Mouse (Mus musculus): ENCODE results near the gene Tmem216.

Tmem216 gene

DNA sequence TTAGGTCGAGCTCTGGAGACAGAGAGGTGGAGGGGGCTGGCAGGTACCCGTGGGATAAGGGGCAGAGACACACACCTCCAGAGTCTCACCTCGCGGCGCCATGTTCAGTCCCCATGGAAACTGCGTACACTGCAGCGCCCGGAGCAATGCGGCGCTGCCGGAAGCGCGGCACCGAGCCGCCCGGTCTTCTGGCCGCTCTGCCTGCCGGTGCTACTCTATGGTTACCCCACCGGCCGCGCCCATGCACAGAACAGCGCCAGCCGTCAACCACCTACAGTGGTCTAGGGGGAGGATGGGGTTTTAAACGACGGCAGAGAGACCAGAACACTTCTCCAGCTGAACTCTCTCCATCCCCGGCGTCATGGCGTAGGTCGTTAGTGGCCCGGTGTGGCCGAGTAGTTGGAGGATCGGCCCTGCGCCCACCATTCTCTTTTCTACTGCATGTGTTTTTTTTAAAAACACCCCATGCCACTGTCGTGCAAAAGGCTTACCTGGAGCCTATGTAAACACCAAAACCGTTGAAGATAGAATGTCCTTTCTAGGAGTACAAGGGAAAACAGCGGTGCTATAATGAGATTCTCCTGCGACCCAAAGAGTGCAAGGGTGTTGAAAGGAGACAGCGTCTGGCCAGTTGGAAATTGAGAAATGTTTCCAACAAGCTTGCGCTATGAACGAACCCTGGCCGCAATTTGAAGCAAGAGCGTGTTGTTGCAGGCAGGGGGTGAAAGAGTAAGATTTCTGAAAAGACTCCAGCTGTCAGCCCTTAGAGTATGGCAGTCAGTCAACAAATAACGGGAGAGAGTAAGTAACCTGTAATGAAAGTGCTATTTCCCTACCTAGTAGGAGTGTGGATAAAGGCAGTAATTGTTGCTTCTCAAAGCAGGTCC, at the start of gene Tmem216:
Gene Tmem216, minus strand, starts transcription at position 615 of the 887 bp plus-strand sequence.
- DNase-seq (ENCODE audit: low read depth, low spot score): peak; percentile 64

DNA sequence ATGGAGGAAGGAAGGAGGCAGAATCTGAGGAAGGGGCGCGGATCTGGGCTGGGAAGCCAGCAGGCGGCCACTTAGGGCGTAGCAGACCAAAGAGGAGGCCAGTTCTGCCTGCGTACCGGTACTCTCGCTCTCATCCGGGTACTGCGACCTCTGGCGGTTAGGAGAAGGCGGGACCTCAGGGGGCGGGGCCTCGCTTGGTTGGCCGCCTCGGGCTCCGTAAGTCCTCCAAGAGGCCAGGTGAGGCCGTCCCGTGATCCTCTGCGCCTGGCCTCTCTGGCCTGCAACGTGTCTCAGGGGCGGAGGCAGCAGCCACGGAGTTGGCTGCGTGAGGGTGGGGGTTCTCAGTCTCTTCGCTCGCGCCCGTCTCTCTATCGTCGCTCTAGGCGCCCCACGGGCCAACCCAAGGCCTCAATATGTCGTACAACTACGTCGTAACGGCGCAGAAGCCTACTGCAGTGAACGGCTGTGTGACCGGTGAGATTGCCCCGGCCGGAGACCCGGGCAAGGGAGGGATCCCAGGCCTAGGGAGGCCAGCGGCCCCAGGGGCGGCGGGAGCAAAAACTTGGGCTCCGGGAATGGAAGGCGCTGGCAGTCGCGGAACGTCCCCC, 49.4 kb upstream of the Tmem216 start, which contains the start of the genes Ddb1 and Tkfc:
Gene Ddb1, plus strand, starts transcription at position 35 of the 608 bp plus-strand sequence.
Gene Tkfc, minus strand, starts transcription at position 362 of the 608 bp plus-strand sequence.
- DNase-seq (ENCODE audit: low read depth, low spot score): peak; percentile 96

DNA sequence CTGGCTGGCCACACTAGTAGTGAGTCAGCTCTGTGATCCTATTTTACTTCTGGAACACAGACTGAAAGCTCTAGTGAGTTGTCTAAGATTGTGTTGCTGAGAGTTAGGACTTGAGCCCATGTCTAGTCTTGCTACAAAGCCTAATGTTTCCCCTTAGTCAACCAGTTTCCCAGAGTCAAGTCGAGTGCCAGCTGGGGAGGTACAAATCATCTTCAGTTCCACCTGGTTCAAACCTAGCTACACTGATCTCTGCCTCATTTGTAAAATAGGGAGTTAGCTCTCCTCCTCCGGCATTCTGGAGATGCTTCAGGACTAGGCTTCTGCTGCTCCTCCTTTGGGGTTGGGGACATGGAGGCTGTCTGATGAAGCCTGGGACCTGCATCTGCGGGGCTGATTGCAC, 48.5 kb upstream of the Tmem216 start:
- DNase-seq (ENCODE audit: low read depth, low spot score): no peak

DNA sequence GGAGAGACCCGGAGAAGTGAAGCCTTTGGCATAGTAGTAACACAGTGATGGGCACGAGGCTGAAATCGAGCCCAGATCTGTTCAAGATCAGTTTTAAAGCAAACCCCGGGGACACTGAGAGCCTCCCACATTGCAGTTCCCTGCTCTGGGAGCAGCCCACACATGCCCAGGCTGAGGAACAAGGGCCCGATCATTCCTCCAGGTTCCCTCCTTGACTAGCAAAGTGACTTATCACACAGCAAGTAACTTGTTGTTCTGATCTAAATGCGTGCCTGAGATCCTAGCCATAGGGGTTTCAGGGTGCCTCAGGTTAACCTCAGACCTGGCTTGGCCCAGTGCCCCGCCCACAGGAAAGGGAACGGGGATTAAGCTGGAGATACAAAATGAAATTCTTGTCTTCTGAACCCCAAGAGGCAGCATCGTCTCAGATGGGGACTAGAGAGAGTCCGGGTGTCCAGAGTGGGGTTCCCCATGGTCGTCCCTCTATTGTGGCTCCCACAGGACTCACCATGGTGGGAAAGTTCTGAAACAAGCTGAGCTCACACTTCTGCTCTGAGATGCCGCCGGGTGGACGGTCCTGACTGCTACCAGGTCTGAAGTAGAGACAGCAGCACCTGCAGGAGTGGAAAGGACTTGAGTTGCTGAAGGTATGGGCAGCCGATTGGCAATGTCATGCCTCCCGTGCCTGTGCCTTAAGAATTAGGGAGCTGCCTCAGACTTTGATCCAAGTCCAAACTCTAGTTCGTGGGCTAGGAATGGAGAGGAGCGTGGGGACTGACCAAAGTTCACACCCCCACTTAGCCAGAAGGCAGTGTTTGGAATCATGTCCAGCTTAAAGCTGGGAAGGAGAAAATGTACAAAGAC, 47.9 kb upstream of the Tmem216 start:
- DNase-seq (ENCODE audit: low read depth, low spot score): no peak

DNA sequence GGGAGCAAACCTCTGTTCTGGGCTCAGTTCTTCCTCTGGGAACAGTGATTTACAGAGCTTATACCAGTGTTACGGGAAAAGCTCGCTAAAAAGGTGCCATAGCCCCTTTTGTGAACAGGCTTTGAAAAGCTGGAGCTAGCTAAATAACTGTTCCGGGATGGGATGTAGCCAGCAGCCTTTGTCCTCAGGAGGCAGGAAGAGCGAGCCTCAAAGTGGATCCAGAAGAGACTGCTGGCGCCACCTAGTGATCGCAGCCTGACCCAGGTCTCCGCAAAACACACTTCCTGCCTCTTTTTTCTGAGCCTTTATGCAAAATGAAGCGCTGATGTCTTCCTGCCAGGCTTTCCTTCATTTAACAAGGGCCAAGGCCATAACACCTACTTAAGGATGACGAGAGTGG, 46.7 kb upstream of the Tmem216 start:
- peak; percentile 63 for DNase-seq (ENCODE audit: low read depth, low spot score)

DNA sequence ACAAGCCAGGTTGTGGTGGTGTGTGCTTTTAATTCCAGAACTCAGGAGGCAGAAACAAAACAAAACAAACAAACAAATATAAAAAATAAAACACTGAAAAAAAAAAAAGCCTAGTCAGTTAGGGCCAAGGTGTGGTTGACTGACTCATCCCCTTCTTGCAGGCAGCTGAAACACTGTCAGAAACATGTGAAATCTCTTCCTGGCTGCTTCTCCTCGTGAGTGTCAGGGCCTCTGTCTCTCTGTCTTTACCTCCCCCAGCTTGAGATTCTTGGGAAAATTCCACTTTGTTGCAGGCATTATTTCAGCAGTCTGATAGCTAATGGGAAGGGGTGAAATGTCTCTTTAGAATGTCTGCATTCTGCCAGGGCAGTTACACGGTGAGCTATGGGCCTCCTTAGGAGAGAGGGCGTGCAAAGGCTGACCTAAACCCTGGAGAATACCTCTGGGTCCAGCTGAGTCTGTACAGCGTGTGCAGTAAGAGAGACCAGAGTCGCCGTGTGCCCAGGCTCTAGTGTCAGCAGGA, 46.3 kb upstream of the Tmem216 start:
- DNase-seq (ENCODE audit: low read depth, low spot score): no peak

DNA sequence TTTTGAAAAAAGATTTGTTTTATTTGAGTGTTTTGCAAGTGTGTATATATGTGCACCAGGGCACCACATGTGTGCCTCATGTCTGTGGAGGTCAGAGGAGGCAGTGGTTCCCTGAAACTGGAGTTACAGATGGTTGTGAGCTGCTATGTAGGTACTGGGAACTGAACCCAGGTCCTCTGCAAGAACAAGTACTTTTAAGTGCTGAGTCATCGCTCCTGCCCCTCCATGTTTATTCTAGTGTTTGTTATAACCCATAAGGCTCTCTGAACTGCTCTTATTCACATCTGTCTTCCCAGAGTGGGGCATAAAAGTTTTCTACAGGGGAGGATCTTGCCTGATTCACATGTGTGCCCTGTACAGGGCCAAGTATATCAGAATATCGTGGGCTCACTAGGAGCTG, 43.6 kb upstream of the Tmem216 start:
- no peak for DNase-seq (ENCODE audit: low read depth, low spot score)

DNA sequence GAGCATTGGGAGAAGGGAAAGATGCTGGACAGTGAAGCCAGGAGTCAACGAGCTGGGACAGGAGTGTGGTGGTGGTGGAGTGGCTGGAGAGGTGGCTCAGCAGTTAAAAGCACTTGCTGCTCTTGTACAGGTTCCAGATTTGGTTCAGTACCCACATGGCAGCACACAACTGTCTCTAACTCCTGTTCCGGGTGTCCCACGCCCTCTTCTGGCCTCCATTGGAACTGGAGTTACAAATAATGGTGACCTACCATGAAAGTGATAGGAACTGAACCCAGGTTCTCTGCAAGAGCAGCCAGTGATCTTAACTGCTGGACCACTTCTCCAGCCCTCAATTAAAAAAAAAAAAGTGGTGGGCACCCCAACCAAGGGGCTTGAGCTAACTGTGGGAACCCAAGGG, 42.1 kb upstream of the Tmem216 start:
- DNase-seq (ENCODE audit: low read depth, low spot score): no peak

DNA sequence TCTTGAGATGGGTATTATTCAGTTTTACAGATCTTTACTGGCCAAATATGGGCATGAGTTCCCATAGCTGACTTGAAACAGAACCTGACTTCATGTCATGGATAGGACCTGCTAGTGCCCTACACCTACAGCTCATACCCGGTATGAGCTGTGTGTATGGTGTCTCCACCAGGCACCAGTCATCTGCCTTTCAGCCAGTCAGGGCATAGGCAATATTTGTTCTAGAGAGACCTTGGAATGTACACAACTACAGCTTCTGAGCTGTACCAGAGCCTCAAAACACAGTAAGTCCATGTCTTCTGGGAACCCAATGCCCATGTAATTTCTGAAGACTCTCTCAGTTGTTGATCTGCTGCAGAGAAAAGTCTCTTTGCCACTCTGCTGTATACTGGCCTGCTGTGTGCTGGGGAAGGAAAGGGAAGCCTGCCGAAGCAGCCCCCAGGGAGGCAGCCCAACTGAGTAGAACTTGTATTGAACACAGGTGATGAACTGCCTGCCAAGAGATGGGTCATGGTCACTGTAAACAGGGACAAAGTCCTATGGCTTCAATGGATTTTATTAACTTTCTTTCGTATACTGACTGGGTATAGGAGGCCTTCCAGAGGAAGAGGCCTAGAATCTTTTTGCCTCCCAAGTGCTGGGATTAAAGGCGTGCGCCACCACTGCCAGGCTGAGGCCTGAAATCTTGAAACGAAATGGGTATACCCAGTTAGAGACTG, 35.8 kb upstream of the Tmem216 start:
- DNase-seq (ENCODE audit: low read depth, low spot score): no peak

DNA sequence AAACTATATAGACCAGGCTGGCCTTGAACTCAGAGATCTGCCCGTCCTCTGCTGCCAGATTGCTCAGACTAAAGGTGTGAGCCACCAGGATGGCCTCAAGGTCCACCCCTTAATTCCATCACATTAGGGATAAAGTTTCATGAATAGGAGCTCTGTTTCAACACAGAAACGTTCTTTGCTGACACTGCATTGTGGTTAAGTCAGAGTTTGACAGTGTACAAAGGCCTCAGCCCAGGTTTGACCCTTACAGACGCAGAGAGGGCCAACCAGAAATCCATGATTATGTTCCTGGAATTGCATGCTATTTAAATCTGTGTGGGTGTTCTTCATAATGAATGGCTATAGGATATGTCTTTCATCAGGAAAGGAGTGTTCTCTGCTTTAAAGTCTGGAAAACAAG, 34.3 kb upstream of the Tmem216 start:
- DNase-seq (ENCODE audit: low read depth, low spot score): no peak

DNA sequence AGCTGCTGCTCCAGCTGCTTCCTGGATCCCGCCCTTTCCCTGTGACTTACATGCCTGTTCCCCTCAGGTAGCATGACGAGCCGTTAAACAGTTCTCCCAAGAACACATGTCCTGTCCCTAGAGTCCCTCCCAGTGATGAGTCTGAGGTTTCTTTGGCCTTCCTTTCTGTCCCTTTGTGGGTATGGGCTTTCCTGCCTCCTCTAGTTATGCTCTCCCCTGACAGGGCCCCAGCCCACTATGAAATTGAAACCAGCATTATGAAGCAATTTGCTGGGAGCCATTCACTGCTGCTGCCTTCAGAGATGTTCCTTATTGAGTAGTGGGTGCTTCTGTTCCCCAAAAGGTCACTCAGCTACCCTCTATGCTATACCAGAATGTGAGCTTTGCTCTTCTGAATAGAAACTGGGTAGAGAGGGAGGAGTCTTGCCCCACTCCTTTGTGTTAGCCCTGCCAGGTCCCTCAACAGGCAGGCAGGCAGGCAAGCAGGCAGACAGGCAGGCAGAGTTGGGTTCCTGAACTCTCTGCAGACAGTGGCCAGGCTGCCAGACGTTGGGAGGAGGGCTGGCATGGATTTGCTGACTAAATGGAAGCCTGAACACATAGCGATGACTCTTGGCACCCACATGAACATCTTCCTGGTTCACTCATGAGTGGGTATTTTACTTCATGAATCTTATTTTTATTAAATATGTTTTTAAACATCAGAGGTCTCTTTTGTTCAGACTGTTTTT, 33.3 kb upstream of the Tmem216 start:
- no peak for DNase-seq (ENCODE audit: low read depth, low spot score)

DNA sequence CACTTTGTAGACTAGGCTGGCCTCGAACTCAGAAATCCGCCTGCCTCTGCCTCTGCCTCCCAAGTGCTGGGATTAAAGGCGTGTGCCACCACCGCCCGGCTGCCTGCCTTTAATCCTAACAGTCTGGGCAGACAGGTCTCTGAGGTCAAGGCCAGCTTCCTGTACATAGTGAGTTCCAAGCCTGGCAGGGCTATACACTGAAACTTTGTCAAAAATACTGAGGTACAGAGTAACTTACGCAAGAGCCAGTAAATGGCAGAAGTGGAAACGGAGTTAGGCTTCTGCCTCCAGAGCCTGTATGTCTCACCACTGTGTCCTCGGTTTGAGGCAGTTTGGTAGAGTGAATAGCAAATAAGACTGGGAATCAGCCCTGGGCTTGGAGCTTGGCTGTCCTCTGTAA, 31.2 kb upstream of the Tmem216 start:
- DNase-seq (ENCODE audit: low read depth, low spot score): no peak

DNA sequence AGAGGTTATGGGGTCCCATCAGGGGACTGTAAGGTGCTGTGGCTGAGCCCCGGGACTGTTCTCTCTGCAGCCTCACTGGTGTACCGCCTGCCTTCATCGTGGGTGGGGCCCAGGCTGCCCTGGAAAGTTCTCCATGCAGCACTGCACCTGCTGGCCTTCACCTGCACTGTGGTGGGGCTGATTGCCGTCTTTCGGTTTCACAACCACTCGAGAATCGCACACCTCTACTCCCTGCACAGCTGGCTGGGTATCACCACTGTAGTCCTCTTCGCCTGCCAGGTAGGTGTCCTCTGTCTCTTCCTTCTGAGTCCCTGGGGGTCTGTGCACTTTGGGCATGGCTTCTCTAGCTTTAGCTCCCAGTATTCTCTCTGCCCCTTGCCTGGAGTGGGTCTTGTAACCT, 29.1 kb upstream of the Tmem216 start:
- DNase-seq (ENCODE audit: low read depth, low spot score): no peak

DNA sequence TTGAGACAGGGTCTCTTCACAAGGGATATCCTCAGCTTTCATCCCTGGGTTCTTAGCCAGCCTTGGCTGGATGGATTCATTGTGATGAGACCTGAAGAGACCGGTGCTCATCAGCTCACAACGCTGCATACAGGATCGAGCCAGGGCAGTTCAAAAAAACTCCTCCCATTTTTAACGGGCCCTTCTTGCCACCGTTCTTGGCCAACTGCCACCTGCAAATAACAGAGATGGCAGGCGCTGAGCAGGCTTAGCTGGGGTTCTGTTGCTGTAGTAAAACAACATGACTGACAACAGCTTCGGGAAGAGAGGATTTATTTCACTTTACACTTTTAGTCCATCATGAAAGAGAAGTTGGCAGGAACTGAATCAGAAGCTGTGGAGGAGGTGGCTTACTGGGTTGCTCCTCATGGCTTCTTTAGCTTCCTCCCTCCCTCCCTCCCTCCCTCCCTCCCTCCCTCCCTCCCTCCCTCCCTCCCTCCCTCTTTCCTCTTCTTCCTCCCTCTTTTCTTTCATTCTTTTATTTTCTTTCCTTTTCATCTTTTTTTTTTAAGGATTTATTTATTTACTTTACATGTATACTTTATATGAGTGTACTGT, 27.6 kb upstream of the Tmem216 start:
- no peak for DNase-seq (ENCODE audit: low read depth, low spot score)

DNA sequence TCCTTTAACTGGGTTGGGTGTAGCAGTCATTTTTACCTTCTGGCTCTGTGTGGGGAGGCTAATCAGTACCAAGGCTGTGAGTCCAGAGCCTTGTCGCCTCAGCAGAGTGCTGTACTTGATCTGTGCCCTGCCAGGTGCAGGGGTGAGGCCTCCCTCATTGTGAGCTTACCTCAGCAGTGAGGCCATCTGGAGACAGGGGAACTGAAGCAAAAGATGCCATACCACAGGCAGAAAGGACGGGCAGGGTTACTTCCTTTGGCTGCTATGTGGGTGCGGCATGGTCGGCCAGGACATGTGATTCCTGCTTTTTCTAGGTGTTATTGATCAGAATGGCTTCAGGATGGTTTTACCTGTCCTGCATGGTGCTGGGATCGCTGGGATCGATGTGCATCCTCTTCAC, 25.9 kb upstream of the Tmem216 start:
- no peak for DNase-seq (ENCODE audit: low read depth, low spot score)

DNA sequence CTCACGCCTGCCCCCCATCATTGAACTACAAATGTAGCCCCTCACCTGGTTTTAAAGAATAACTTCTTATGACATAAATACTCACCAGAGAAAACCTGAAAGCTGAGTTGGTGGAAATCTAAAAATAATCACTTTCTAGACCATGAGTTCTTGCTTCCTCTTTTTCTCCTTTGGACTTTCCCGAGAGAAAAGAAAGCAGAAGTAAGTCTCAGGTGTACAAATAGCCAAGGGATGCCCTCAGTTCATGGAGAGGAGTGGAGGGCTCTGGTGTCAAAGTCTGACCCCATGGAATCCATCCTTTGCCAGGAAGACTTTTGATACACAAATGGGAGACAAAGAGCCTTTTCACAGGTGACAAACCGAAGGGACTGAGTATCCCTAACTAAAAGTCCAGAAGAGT, 24.7 kb upstream of the Tmem216 start:
- DNase-seq (ENCODE audit: low read depth, low spot score): no peak

DNA sequence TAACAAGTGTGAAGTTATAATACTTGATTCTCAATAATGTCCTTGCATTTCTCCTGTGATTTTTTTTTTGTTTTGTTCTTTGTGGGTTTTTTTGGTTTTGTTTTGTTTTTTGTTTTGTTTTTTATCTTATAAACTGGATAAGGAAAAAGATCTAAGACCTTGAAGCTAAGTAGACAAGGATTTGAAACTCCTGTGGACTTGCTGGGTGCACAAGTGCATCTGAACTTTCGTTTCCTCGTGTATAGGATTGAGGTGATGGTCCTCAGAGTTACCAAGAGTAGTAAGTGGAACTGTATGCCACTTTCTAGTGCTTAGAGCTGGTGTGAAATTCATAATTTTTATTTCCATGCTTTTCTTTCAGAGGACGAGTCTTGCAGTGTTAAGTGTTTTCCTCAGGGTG, 24.1 kb upstream of the Tmem216 start:
- DNase-seq (ENCODE audit: low read depth, low spot score): no peak

DNA sequence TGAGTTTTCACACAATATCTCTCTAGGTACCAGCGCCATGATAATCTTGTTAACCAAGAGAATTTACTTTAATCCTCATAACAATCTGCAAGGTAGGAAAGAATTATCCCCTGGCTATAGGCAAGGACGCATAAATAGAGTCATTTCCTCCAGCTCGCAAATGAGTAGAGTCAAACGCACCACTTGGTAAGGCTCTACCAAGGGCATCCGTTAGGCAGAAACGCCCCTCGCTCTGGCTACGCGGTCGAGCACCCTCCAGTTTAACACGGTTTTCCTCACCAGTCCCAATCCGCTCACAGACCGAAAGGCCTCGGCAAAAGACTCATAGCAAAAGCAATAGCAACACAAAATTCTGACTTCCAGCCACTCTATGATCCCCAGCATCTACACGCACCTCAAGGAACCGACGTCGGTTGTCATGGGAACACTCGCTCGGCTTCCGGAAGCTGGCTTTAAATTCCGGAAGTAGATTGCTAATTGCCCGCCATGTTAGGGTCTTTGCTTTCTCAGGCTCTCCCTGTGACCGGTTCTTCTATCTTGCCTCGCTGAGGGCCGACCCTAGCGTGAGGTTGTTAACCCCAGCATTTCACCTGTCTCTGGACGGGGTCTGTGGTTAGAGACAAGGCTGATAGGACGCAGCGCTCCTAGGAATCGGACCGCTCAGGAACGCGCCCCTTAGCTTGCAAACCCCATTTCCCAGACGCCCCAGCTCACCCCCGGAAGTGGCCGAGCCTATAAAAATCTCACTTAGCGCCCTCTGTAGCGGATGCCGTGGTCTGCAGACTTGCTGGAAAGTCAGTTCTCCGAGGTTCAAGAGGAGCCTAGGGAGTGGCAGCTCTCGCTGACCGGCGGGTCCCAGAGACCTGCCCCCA, 20.9 kb upstream of the Tmem216 start, which contains the start of the genes Cyb561a3 and Tmem138:
Gene Cyb561a3, plus strand, starts transcription at position 483 of the 872 bp plus-strand sequence.
Gene Tmem138, minus strand, starts transcription at position 673 of the 872 bp plus-strand sequence.
- DNase-seq (ENCODE audit: low read depth, low spot score): peak; percentile 79

DNA sequence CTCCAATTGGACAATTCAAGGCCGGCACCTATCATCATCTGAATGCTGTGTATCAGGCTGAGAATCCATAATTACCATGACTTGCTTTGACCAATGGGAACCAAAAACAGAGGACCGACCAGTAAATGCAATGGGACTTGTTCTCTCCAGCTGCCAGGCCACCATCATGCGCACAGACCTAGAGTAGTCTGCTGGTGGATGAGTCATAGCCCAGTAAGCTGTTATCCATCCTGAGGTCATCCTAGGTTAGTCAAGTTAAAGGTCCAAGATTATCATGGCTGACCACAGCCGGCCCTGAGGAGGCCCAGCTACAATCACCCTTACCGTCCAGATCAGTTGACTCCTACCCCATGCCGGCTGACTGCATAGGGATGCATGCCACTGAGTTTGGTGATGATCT, 13.6 kb upstream of the Tmem216 start:
- DNase-seq (ENCODE audit: low read depth, low spot score): no peak

All from WW6 (cell line).